Mouse (Mus musculus) kidney, adult 18-20 months (tissue): ENCODE data around the gene Acsm3.

Experiments used
- DNase-seq: peaks from one replicate; pipeline ENCODE4 v3.0.0; 2021

Acsm3 gene

DNA sequence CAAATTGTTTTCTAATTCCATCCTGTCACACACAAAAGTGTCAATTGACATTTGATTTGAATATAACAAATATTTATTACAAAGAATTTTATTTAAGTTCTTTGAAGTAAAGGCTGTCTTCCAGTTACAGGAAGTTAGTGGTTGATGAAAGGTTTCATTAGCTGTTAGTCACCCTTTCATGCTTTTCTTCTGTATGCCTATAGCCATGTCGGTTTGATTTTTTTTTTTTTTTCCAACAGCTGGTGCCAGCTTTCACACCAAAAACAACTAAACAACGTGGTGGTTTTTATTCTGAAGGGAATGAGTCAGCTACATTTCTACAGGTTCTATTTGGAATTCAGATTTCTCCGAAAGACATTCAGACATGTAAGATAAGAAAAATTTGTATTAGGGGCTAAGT, 40.3 kb downstream of the Acsm3 start:
- no peak for DNase-seq

DNA sequence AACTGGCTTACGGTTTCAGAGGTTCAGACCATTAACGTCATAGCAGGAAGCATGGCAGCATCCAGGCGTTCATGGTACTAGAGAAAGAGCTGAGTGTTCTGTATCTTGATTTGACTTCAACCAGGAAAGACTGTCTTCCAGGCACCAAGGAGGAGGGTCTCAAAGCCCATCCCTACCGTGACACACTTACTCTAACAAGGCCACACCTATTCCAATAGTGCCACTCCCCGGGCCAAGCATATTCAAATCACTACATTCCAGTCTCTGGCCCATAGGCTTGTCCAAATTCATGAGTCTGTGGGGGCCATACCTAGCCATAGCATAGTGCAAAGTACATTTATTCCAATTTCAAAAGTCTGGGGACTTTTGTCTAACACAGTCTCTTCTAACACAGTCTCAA, 46.7 kb downstream of the Acsm3 start:
- no peak for DNase-seq

DNA sequence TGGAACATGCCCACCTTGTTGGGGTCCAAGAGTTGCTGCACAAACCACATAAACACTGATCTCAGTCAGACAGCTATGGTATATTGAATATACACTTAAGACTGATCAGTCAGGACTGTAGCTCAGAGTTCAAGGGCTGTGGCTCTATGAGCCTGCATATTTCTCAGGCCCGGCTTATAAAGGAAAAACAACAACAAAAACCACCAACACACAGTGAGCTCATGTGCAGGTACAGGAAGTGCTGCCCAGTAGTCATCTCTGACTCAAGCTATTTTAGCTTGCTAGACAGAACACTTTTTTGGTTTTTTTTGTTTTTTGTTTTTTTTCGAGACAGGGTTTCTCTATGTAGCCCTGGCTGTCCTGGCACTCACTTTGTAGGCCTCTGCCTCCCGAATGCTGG, 48.0 kb downstream of the Acsm3 start:
- no peak for DNase-seq

DNA sequence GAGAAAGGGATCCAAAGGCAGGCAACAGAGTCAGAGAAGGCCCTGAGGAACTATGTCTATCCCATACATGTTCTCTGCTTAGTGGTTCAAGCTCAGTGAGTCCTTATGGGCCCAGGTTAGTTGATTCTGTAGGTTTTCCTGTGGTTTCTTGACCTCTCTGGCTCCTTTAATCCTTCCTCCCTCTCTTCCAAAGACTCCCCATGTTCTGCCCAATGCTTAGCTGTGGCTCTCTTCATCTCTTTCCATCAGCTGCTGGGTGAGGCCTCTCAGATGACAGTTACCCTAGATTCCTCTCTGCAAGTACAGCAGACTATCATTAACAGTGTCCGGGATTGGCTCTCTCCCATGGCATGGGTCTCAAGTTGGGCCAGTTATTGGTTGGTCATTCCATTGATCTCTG, 74.6 kb downstream of the Acsm3 start:
- no peak for DNase-seq

DNA sequence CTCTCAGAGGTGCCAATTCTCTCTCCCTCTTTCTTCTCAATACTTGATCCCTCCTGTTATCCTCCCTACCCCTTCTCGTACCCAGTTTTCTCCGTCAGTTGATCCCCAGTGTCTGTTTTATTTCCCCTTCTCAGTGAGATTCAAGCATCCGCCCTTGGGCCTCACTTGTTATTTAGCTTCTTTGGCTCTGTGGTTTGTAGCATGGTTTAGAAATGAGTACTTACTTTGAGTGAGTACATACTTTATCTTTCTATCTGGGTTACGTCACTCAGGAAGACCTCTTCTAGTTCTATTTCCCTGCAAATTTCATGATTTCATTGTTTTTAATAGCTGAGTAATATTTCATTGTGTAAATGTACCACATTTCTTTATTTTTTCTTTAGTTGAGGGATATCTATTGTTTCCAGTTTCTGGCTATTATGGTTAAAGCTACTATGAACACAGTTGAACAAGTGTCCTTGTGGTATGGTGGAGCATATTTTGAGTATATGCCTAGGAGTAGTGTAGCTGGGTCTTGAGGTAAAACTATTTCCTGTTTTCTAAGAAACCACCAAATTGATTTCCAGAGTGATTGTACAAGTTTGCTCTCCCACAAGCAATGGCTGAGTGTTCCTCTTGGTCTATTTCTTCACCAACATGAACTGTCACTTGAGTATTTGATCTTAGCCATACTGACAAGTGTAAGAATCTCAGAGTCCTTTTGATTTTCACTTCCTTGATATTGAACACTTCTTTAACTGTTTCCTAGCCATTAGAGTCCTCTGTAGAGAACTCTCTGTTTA, 75.5 kb downstream of the Acsm3 start:
- DNase-seq = no peak
